Mouse (Mus musculus): ENCODE results near the gene Prox1. TPM values are rescaled to one million over a fixed set of nuclear protein-coding genes. Genes with fewer than 3 reads are reported as not detected.

Gene Prox1
- polyA plus RNA-seq, 1 experiment from 2014 or later: 16.4 TPM

DNA sequence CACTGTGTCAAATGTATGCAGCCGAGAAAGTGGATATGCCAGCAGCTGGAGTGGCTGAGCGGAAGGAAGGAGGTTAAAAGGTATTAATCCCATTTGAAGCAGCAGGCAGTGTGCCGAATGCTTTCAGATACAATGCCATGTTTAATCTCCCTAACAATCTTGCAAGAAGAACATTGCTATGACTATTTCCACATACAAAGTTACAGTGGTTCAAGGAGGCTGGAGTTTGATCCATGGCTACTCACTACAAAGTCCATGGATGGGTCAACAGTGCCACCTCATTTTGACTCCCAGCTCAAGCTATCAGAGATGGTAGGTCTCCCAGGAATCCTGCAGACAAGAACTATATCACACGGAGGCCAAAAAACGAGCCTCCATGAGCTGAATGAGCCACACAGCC is 64.5 kb downstream of the Prox1 start:
- H3K27me3 ChIP-seq (ENCODE audit: control insufficient read depth, insufficient read depth, low read length): no peaks in the 10 kb centered on the region
- no peak overlapping the region for H3K4me2 ChIP-seq (ENCODE audit: low read depth, low read length)
- H3K36me3 ChIP-seq (ENCODE audit: control insufficient read depth, insufficient read depth): no peaks in the 10 kb centered on the region
- peak overlapping the region; percentile 75 for H3K27ac ChIP-seq (ENCODE audit: low read length)
- H3K9me3 ChIP-seq (replicated peaks; ENCODE audit: control insufficient read depth, low read length): peaks cover 8% of the 10 kb centered on the region
- no peak for ATAC-seq (replicated peaks; ENCODE audit: extremely low read depth, insufficient read depth, low FRiP score)
- 56% methylated on average over 5 of the region's 5 CpGs for WGBS
- H3K4me1 ChIP-seq (ENCODE audit: control insufficient read depth, insufficient read depth, low read length): peaks cover 14% of the 10 kb centered on the region
- no peak overlapping the region for H3K9ac ChIP-seq (ENCODE audit: low read length)
- no peak overlapping the region for H3K4me3 ChIP-seq (ENCODE audit: low read length)

DNA sequence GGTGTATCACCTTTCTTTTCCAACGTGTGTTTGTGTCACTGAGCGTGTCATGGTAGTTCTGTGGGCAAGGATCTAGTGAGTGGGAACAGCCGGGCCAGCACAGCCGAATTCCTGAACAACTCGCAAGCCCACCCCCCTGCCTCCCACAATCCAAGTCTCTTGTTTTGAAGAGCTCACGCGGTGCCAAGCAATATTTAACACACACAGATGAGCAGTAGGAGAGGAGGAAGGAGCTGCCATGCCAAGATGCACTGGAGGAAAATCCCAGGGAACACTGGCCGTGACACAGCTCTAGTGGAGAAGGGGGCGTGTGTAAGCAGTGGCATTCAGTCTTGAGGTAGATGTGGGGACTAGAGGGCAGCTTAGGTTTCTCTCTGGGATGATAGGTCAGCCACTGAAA is 77.2 kb downstream of the Prox1 start:
- 79% methylated on average over 9 of the region's 9 CpGs for WGBS

DNA sequence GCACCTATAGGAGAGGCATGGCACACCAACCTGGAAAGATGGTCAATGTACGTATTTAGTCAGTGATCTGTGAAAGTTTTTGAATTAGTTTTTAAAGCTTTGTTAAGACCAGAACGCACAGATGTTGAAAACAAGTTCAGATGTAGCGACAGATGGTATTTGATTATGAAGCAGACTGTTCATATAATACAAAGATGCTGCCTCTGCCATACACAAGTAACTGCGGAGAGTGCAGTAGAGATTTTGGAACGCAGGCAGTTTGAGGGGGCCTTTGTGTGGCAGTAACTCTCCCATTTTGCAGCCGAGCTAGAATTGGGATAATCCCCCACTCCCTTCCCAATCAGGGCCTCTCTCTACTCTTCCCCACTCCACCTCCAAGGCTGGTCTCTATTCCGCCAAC is 78.4 kb downstream of the Prox1 start:
- Histone ChIP-seq H3K4me1 (ENCODE audit: control insufficient read depth, insufficient read depth, low read length) (peaks cover 12% of the 10 kb centered on the region), H3K9me3 (replicated peaks; ENCODE audit: control insufficient read depth, low read length) (no peaks in the 10 kb centered on the region), H3K27me3 (ENCODE audit: control insufficient read depth, insufficient read depth, low read length) (no peaks in the 10 kb centered on the region), H3K36me3 (ENCODE audit: control insufficient read depth, insufficient read depth) (no peaks in the 10 kb centered on the region), H3K27ac (ENCODE audit: low read length) (no peak overlapping the region), H3K4me2 (ENCODE audit: low read depth, low read length) (no peak overlapping the region), H3K9ac (ENCODE audit: low read length) (no peak overlapping the region), H3K4me3 (ENCODE audit: low read length) (no peak overlapping the region)
- 91% methylated on average over 7 of the region's 7 CpGs for WGBS
- ATAC-seq (replicated peaks; ENCODE audit: extremely low read depth, insufficient read depth, low FRiP score): no peak

More for the DNA sequence above, 77.2 kb downstream of the Prox1 start:
- Histone ChIP-seq H3K9ac (ENCODE audit: low read length) (no peak overlapping the region), H3K27me3 (ENCODE audit: control insufficient read depth, insufficient read depth, low read length) (no peaks in the 10 kb centered on the region), H3K4me2 (ENCODE audit: low read depth, low read length) (no peak overlapping the region), H3K27ac (ENCODE audit: low read length) (no peak overlapping the region), H3K4me1 (ENCODE audit: control insufficient read depth, insufficient read depth, low read length) (peaks cover 9% of the 10 kb centered on the region), H3K9me3 (replicated peaks; ENCODE audit: control insufficient read depth, low read length) (no peaks in the 10 kb centered on the region), H3K4me3 (ENCODE audit: low read length) (no peak overlapping the region), H3K36me3 (ENCODE audit: control insufficient read depth, insufficient read depth) (no peaks in the 10 kb centered on the region)
- ATAC-seq (replicated peaks; ENCODE audit: extremely low read depth, insufficient read depth, low FRiP score): no peak

DNA sequence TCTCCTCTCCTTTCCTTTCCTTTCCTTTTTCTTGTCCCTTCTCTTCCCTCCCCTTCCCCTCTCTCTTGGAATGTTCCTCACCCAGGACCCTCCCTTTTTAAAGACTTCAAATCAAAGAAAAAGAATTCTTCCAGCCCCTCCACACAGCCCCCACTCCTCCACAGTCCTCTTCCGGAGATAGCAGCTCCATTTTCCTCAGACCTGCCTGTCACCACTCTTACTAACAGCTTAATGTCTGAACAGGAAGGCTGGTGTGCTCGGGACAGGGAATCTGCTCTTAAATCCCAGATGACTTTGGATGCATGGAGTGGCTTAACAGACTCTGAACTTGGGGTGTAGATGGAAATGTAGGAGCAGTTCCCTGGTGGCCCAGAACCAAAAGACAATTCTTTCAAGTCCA is 81.6 kb downstream of the Prox1 start:
- no peaks in the 10 kb centered on the region for H3K36me3 ChIP-seq (ENCODE audit: control insufficient read depth, insufficient read depth)
- H3K9me3 ChIP-seq (replicated peaks; ENCODE audit: control insufficient read depth, low read length): no peaks in the 10 kb centered on the region
- WGBS: 10% methylated on average over 2 of the region's 2 CpGs
- H3K27me3 ChIP-seq (ENCODE audit: control insufficient read depth, insufficient read depth, low read length): no peaks in the 10 kb centered on the region
- no peak overlapping the region for H3K4me3 ChIP-seq (ENCODE audit: low read length)
- 0 out of 2 replicates have a peak, but pooled peaks have one; percentile 43 for ATAC-seq (replicated peaks; ENCODE audit: extremely low read depth, insufficient read depth, low FRiP score)
- H3K4me2 ChIP-seq (ENCODE audit: low read depth, low read length): no peak overlapping the region
- H3K9ac ChIP-seq (ENCODE audit: low read length): no peak overlapping the region
- 0 out of 2 replicates have a peak overlapping the region, but pooled peaks have one; percentile 0 for H3K27ac ChIP-seq (ENCODE audit: low read length)
- peaks cover 25% of the 10 kb centered on the region for H3K4me1 ChIP-seq (ENCODE audit: control insufficient read depth, insufficient read depth, low read length)

DNA sequence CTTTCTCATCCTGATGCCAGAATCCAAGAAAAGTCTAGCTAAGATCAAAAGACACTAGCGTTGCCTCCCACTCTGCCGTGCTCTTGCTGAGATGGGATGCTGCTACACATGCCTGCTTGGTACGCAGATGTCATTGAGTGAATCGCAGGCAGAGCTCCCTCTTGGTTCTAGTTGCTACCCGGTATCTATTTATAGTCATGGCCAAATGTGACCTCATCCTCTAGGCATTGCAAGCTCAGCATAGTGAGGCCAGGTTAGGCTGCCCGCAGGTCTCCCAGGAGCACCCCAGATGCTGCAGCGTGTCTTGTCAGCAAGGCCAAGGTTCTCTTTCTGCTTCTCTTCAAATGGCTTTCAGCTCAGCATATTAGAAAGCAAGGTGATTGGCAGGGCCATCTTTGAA is 84.8 kb downstream of the Prox1 start:
- Histone ChIP-seq H3K27ac (ENCODE audit: low read length) (peak overlapping the region; percentile 54; the same call in 1 of the 2 replicates), H3K9ac (ENCODE audit: low read length) (no peak overlapping the region), H3K4me3 (ENCODE audit: low read length) (no peak overlapping the region), H3K9me3 (replicated peaks; ENCODE audit: control insufficient read depth, low read length) (no peaks in the 10 kb centered on the region), H3K36me3 (ENCODE audit: control insufficient read depth, insufficient read depth) (no peaks in the 10 kb centered on the region), H3K4me2 (ENCODE audit: low read depth, low read length) (no peak overlapping the region), H3K27me3 (ENCODE audit: control insufficient read depth, insufficient read depth, low read length) (no peaks in the 10 kb centered on the region), H3K4me1 (ENCODE audit: control insufficient read depth, insufficient read depth, low read length) (peaks cover 25% of the 10 kb centered on the region)
- WGBS: 30% methylated on average over 7 of the region's 7 CpGs
- ATAC-seq (replicated peaks; ENCODE audit: extremely low read depth, insufficient read depth, low FRiP score): peak; percentile 85

DNA sequence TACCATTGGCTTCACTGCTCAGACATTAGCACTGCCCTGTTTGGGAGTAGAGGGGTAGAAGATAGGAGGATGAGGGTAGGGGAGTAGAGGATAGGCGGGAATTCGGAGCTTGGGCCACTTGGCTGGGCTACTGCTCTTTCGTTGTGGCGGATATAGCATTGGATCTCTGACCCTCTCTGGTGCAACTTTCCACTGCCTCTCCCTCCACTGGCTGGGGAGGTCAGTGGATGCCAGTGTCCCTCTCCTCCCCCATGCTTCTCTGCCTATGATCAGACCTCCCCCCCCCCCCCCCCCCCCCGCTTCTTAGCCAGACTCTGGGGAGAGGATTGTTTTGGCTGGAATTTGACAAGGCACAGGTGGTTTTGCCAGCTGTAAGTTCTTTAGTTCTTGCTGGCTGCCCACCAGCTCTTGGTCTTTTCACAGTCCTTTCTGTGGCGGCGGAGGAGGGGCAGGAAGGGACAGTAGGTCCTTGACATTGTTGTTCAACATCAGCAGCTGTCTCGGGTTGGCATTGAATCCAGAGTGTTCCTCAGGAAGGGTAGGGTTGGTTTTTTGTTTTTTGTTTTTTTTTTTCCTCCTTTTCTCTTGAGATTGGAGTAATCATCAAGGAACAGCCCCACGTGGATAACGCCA is 90.8 kb downstream of the Prox1 start:
- ATAC-seq (replicated peaks; ENCODE audit: extremely low read depth, insufficient read depth, low FRiP score): no peak

DNA sequence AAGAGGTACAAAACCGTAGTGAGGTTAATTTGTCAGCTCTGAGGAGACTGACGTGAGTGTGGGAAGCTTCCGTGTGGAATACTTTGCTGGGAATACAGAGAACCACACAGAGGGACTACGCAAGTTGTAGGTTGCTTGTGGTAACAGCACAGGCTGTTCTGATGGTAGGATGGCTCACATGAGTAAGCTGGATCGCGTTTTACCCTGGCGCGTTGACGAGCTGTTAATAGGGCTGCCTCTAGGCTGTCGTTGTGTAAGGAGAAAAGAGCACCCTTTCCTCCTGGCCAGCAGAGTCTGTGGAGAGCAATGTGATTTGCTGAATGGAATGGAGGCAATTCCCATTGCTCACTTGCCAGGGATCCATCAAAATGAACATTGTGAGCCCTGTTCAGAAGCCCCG is 93.9 kb downstream of the Prox1 start:
- Histone ChIP-seq H3K4me1 (ENCODE audit: control insufficient read depth, insufficient read depth, low read length) (peaks cover 17% of the 10 kb centered on the region), H3K27ac (ENCODE audit: low read length) (no peak overlapping the region), H3K4me3 (ENCODE audit: low read length) (no peak overlapping the region), H3K9ac (ENCODE audit: low read length) (no peak overlapping the region), H3K4me2 (ENCODE audit: low read depth, low read length) (no peak overlapping the region), H3K27me3 (ENCODE audit: control insufficient read depth, insufficient read depth, low read length) (no peaks in the 10 kb centered on the region), H3K9me3 (replicated peaks; ENCODE audit: control insufficient read depth, low read length) (no peaks in the 10 kb centered on the region), H3K36me3 (ENCODE audit: control insufficient read depth, insufficient read depth) (no peaks in the 10 kb centered on the region)
- ATAC-seq (replicated peaks; ENCODE audit: extremely low read depth, insufficient read depth, low FRiP score): no peak
- WGBS: 63% methylated on average over 11 of the region's 11 CpGs

More for the DNA sequence above, 90.8 kb downstream of the Prox1 start:
- Histone ChIP-seq H3K9me3 (replicated peaks; ENCODE audit: control insufficient read depth, low read length) (no peaks in the 10 kb centered on the region), H3K9ac (ENCODE audit: low read length) (no peak overlapping the region), H3K4me3 (ENCODE audit: low read length) (no peak overlapping the region), H3K4me1 (ENCODE audit: control insufficient read depth, insufficient read depth, low read length) (peaks cover 10% of the 10 kb centered on the region), H3K27me3 (ENCODE audit: control insufficient read depth, insufficient read depth, low read length) (no peaks in the 10 kb centered on the region), H3K4me2 (ENCODE audit: low read depth, low read length) (no peak overlapping the region), H3K27ac (ENCODE audit: low read length) (no peak overlapping the region), H3K36me3 (ENCODE audit: control insufficient read depth, insufficient read depth) (no peaks in the 10 kb centered on the region)
- WGBS: 78% methylated on average over 10 of the region's 10 CpGs

Other genes with a start within 250 kb of the Prox1 start
- gene Smyd2, start 248.4 kb downstream of the Prox1 start, polyA plus RNA-seq (2015; fragmentation: Nextera tagmentation; extraction: Ambion mirVana): 244 and 255 TPM in 2 replicates

All from heart, embryonic 16.5 days (tissue).